Mouse (Mus musculus) lung, postnatal 0 days (tissue): Measurements from ENCODE around the gene Olfr45.

Experiments used
- CTCF ChIP-seq: IDR thresholded peaks from 2 replicates; pipeline ENCODE4 v1.5.1; 2016; ENCODE audit warnings: antibody characterized with exemption, mild to moderate bottlenecking
- EP300 ChIP-seq: IDR thresholded peaks from 2 replicates; pipeline ENCODE4 v1.6.1; 2016; ENCODE audit warnings: antibody characterized with exemption, mild to moderate bottlenecking, control low read depth

DNA sequence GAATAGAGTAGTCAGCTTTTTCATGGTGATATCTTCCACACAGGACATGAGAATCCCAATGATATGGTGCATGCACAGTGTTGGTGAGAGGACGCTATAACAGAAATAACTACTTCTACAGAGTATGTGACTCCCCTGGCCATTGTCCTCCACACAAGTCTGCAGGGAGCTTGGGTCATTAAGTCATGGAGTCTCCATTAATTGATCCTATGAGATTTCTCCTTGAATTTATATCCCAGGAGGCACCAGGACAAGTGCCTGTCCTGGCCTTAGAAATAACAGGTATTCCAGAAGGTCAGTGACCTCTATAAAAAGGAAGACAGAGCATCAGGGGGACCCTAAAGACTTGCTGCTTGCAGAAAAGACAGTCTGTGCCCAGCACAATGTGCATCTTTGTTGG is 35.6 kb upstream of the Olfr45 start, which contains the start of gene Olfr53:
- TF ChIP-seq EP300 (no peak), CTCF (no peak)
